Mouse (Mus musculus): ENCODE results near the gene Snupn. TPM values are rescaled to one million over a fixed set of nuclear protein-coding genes. Genes with fewer than 3 reads are reported as not detected.
A peak's percentile ranks its signal among the peaks of the same experiment; 100 is the strongest.
"Not testable (repeated sequence)": the region's sequence is repeated elsewhere in the genome, so short reads cannot be mapped to it uniquely, and the experiment has no call there.

The Snupn gene
- 28.4 TPM in 2 replicates for polyA plus RNA-seq (2016; fragmentation: Nextera tagmentation; extraction: Ambion mirVana)

GRCm38 (mm10) chr9:56950414-56951400, at the start of gene Snupn:
Gene Snupn (plus strand): TSS chr9:56950878.
- Histone ChIP-seq H3K4me3 (peak within 1 kb of the TSS; percentile 68), H3K4me1 (peaks cover 13% of the 10 kb centered on the region; the same call in 1 of the 2 replicates), H3K9me3 (no peaks in the 10 kb centered on the region), H3K27me3 (no peaks in the 10 kb centered on the region), H3K4me2 (replicated peaks) (peak within 1 kb of the TSS; percentile 86), H3K9ac (replicated peaks) (peak within 1 kb of the TSS; percentile 83), H3K27ac (replicated peaks) (peak within 1 kb of the TSS; percentile 89), H3K36me3 (no peaks in the 10 kb centered on the region)
- WGBS = under 1% methylated on average over 50 of the region's 50 CpGs
- peak; percentile 100 for ATAC-seq (ENCODE audit: low FRiP score, low read depth)

GRCm38 (mm10) chr9:56901187-56901586, 49.5 kb upstream of the Snupn start:
- Histone ChIP-seq H3K36me3 (no peaks in the 10 kb centered on the region), H3K4me1 (no peaks in the 10 kb centered on the region), H3K4me2 (replicated peaks) (no peak overlapping the region), H3K4me3 (no peak overlapping the region), H3K27ac (replicated peaks) (no peak overlapping the region), H3K27me3 (no peaks in the 10 kb centered on the region), H3K9me3 (no peaks in the 10 kb centered on the region), H3K9ac (replicated peaks) (no peak overlapping the region)
- no peak for ATAC-seq (ENCODE audit: low FRiP score, low read depth)
- 77% methylated on average over 8 of the region's 8 CpGs for WGBS

GRCm38 (mm10) chr9:56903662-56904061, 47.0 kb upstream of the Snupn start:
- Histone ChIP-seq H3K4me3 (no peak overlapping the region), H3K36me3 (no peaks in the 10 kb centered on the region), H3K27me3 (no peaks in the 10 kb centered on the region), H3K9me3 (no peaks in the 10 kb centered on the region), H3K4me1 (no peaks in the 10 kb centered on the region), H3K27ac (replicated peaks) (no peak overlapping the region), H3K4me2 (replicated peaks) (no peak overlapping the region), H3K9ac (replicated peaks) (no peak overlapping the region)
- no peak for ATAC-seq (ENCODE audit: low FRiP score, low read depth)
- 86% methylated on average over 3 of the region's 3 CpGs for WGBS

- no peak overlapping the region for H3K4me3 ChIP-seq
- H3K4me1 ChIP-seq = no peaks in the 10 kb centered on the region
- no peaks in the 10 kb centered on the region for H3K36me3 ChIP-seq
- WGBS = 85% methylated on average over 9 of the region's 9 CpGs
- H3K4me2 ChIP-seq (replicated peaks) = no peak overlapping the region
- no peak for ATAC-seq (ENCODE audit: low FRiP score, low read depth)
- H3K9me3 ChIP-seq = no peaks in the 10 kb centered on the region
- no peak overlapping the region for H3K9ac ChIP-seq (replicated peaks)
- H3K27ac ChIP-seq (replicated peaks) = no peak overlapping the region
- H3K27me3 ChIP-seq = no peaks in the 10 kb centered on the region
Observed at GRCm38 (mm10) chr9:56907549-56907948, 43.1 kb upstream of the Snupn start.

GRCm38 (mm10) chr9:56909991-56910390, 40.7 kb upstream of the Snupn start:
- H3K9ac ChIP-seq (replicated peaks); ATAC-seq (ENCODE audit: low FRiP score, low read depth); H3K9me3 ChIP-seq; H3K4me1 ChIP-seq; H3K27ac ChIP-seq (replicated peaks); H3K27me3 ChIP-seq; H3K4me2 ChIP-seq (replicated peaks); H3K36me3 ChIP-seq; H3K4me3 ChIP-seq: not testable (repeated sequence)
- WGBS = 51% methylated on average over 4 of the region's 4 CpGs

- 57% methylated on average over 1 of the region's 1 CpGs for WGBS
- H3K9ac ChIP-seq (replicated peaks) = no peak overlapping the region
Observed at GRCm38 (mm10) chr9:56911017-56911416, 39.7 kb upstream of the Snupn start.

GRCm38 (mm10) chr9:56913991-56914390, 36.7 kb upstream of the Snupn start:
- Histone ChIP-seq H3K4me3 (no peak overlapping the region), H3K9me3 (no peaks in the 10 kb centered on the region), H3K27me3 (no peaks in the 10 kb centered on the region), H3K27ac (replicated peaks) (no peak overlapping the region), H3K9ac (replicated peaks) (no peak overlapping the region), H3K36me3 (peaks cover 30% of the 10 kb centered on the region), H3K4me1 (no peaks in the 10 kb centered on the region), H3K4me2 (replicated peaks) (no peak overlapping the region)
- ATAC-seq (ENCODE audit: low FRiP score, low read depth) = no peak
- 89% methylated on average over 9 of the region's 9 CpGs for WGBS

More at GRCm38 (mm10) chr9:56911017-56911416, 39.7 kb upstream of the Snupn start:
- Histone ChIP-seq H3K36me3 (peaks cover 5% of the 10 kb centered on the region; the same call in 1 of the 2 replicates), H3K4me1 (no peaks in the 10 kb centered on the region), H3K9me3 (no peaks in the 10 kb centered on the region), H3K4me2 (replicated peaks) (no peak overlapping the region), H3K4me3 (no peak overlapping the region), H3K27ac (replicated peaks) (no peak overlapping the region), H3K27me3 (no peaks in the 10 kb centered on the region)
- ATAC-seq (ENCODE audit: low FRiP score, low read depth) = no peak

GRCm38 (mm10) chr9:56915116-56915515, 35.6 kb upstream of the Snupn start:
- no peak for ATAC-seq (ENCODE audit: low FRiP score, low read depth)
- Histone ChIP-seq H3K4me3 (no peak overlapping the region), H3K4me1 (no peaks in the 10 kb centered on the region), H3K9me3 (no peaks in the 10 kb centered on the region), H3K4me2 (replicated peaks) (no peak overlapping the region), H3K36me3 (peaks cover 31% of the 10 kb centered on the region), H3K9ac (replicated peaks) (no peak overlapping the region), H3K27me3 (no peaks in the 10 kb centered on the region), H3K27ac (replicated peaks) (no peak overlapping the region)
- 86% methylated on average over 1 of the region's 1 CpGs for WGBS

GRCm38 (mm10) chr9:56915695-56916410, 34.8 kb upstream of the Snupn start:
- Histone ChIP-seq H3K9me3 (no peaks in the 10 kb centered on the region), H3K4me1 (no peaks in the 10 kb centered on the region), H3K4me3 (no peak overlapping the region), H3K27ac (replicated peaks) (no peak overlapping the region), H3K9ac (replicated peaks) (no peak overlapping the region), H3K36me3 (peaks cover 34% of the 10 kb centered on the region), H3K4me2 (replicated peaks) (no peak overlapping the region), H3K27me3 (no peaks in the 10 kb centered on the region)
- no peak for ATAC-seq (ENCODE audit: low FRiP score, low read depth)
- 86% methylated on average over 5 of the region's 5 CpGs for WGBS

GRCm38 (mm10) chr9:56917131-56917530, 33.5 kb upstream of the Snupn start:
- no peak for ATAC-seq (ENCODE audit: low FRiP score, low read depth)
- H3K4me3 ChIP-seq = no peak overlapping the region
- H3K4me1 ChIP-seq = no peaks in the 10 kb centered on the region
- no peaks in the 10 kb centered on the region for H3K9me3 ChIP-seq
- H3K27me3 ChIP-seq = no peaks in the 10 kb centered on the region
- H3K27ac ChIP-seq (replicated peaks) = no peak overlapping the region
- no peak overlapping the region for H3K4me2 ChIP-seq (replicated peaks)
- WGBS = 64% methylated on average over 2 of the region's 2 CpGs
- peaks cover 42% of the 10 kb centered on the region for H3K36me3 ChIP-seq
- no peak overlapping the region for H3K9ac ChIP-seq (replicated peaks)

GRCm38 (mm10) chr9:56918466-56918865, 32.2 kb upstream of the Snupn start:
- H3K4me1 ChIP-seq = peaks cover 4% of the 10 kb centered on the region
- no peak overlapping the region for H3K9ac ChIP-seq (replicated peaks)
- H3K4me3 ChIP-seq = no peak overlapping the region
- no peaks in the 10 kb centered on the region for H3K9me3 ChIP-seq
- no peaks in the 10 kb centered on the region for H3K27me3 ChIP-seq
- WGBS = 97% methylated on average over 13 of the region's 13 CpGs
- H3K36me3 ChIP-seq = peaks cover 46% of the 10 kb centered on the region
- no peak for ATAC-seq (ENCODE audit: low FRiP score, low read depth)
- H3K27ac ChIP-seq (replicated peaks) = no peak overlapping the region
- H3K4me2 ChIP-seq (replicated peaks) = no peak overlapping the region

GRCm38 (mm10) chr9:56922746-56923145, 27.9 kb upstream of the Snupn start:
- WGBS = 98% methylated on average over 4 of the region's 4 CpGs
- H3K9ac ChIP-seq (replicated peaks) = no peak overlapping the region
- H3K4me3 ChIP-seq = no peak overlapping the region
- peaks cover 43% of the 10 kb centered on the region for H3K4me1 ChIP-seq
- no peak overlapping the region for H3K27ac ChIP-seq (replicated peaks)
- no peaks in the 10 kb centered on the region for H3K9me3 ChIP-seq
- peaks cover 27% of the 10 kb centered on the region for H3K36me3 ChIP-seq
- no peak for ATAC-seq (ENCODE audit: low FRiP score, low read depth)
- no peaks in the 10 kb centered on the region for H3K27me3 ChIP-seq
- no peak overlapping the region for H3K4me2 ChIP-seq (replicated peaks)
